Mouse (Mus musculus): Measurements from ENCODE around the gene Glycam1. TPM values are rescaled to one million over a fixed set of nuclear protein-coding genes. Genes with fewer than 3 reads are reported as not detected.
"Not testable (repeated sequence)": the region's sequence is repeated elsewhere in the genome, so short reads cannot be mapped to it uniquely, and the experiment has no call there.

The Glycam1 gene
- not detected in 2 replicates for polyA plus RNA-seq (2012; rRNA removed)

GRCm38 (mm10) chr15:103564981-103565380 is at the start of gene Glycam1:
Gene Glycam1 (minus strand): TSS chr15:103565081.
- H3K27me3 ChIP-seq (ENCODE audit: control insufficient read depth, insufficient read depth, low read length): no peaks in the 10 kb centered on the region
- TF ChIP-seq CTCF (IDR thresholded peaks at IDR 0.05; ENCODE audit: control insufficient read depth, insufficient read depth, insufficient replicate concordance, low read depth, low read length): no peak
- no peak for TF ChIP-seq POLR2A (IDR thresholded peaks at IDR 0.05; ENCODE audit: control insufficient read depth, low read depth, low read length)
- H3K4me3 ChIP-seq (ENCODE audit: control insufficient read depth, low read depth, low read length): no peak within 1 kb of the TSS
- no peaks in the 10 kb centered on the region for H3K36me3 ChIP-seq (ENCODE audit: control insufficient read depth, insufficient read depth, low read length)
- H3K4me1 ChIP-seq (ENCODE audit: control insufficient read depth, insufficient read depth, low read length): no peaks in the 10 kb centered on the region
- no peak within 1 kb of the TSS for H3K27ac ChIP-seq (ENCODE audit: control insufficient read depth, insufficient read depth, low read depth, low read length)

DNA sequence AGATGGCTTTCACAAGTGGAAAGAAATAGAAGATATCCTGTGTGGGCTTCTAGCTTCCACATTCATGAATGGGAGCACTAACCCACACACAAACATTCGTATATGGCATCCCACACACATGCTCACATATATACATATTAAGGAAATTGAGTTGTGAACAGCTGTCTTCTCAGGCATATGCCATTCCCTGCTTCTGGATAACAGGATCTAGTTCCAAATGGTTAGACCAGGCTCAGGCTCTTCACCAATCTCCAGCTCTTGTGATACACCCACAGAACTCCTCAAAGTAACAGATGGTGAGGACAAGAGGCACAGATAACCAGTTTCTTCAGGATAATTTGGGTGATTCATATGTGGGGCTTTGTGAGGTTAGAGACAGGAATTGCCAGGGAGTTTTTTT is 39.6 kb upstream of the Glycam1 start:
- Histone ChIP-seq H3K36me3 (ENCODE audit: control insufficient read depth, insufficient read depth, low read length) (no peaks in the 10 kb centered on the region), H3K4me3 (ENCODE audit: control insufficient read depth, low read depth, low read length) (no peak overlapping the region), H3K4me1 (ENCODE audit: control insufficient read depth, insufficient read depth, low read length) (no peaks in the 10 kb centered on the region), H3K27me3 (ENCODE audit: control insufficient read depth, insufficient read depth, low read length) (no peaks in the 10 kb centered on the region), H3K27ac (ENCODE audit: control insufficient read depth, insufficient read depth, low read depth, low read length) (no peak overlapping the region)
- TF ChIP-seq CTCF (IDR thresholded peaks at IDR 0.05; ENCODE audit: control insufficient read depth, insufficient read depth, insufficient replicate concordance, low read depth, low read length) (no peak), POLR2A (IDR thresholded peaks at IDR 0.05; ENCODE audit: control insufficient read depth, low read depth, low read length) (no peak)

GRCm38 (mm10) chr15:103590779-103591178 is 25.9 kb upstream of the Glycam1 start:
- H3K27ac ChIP-seq (ENCODE audit: control insufficient read depth, insufficient read depth, low read depth, low read length): no peak overlapping the region
- no peaks in the 10 kb centered on the region for H3K4me1 ChIP-seq (ENCODE audit: control insufficient read depth, insufficient read depth, low read length)
- no peak overlapping the region for H3K4me3 ChIP-seq (ENCODE audit: control insufficient read depth, low read depth, low read length)
- H3K36me3 ChIP-seq (ENCODE audit: control insufficient read depth, insufficient read depth, low read length): no peaks in the 10 kb centered on the region
- no peak for TF ChIP-seq CTCF (IDR thresholded peaks at IDR 0.05; ENCODE audit: control insufficient read depth, insufficient read depth, insufficient replicate concordance, low read depth, low read length)
- no peak for TF ChIP-seq POLR2A (IDR thresholded peaks at IDR 0.05; ENCODE audit: control insufficient read depth, low read depth, low read length)
- H3K27me3 ChIP-seq (ENCODE audit: control insufficient read depth, insufficient read depth, low read length): no peaks in the 10 kb centered on the region

GRCm38 (mm10) chr15:103587752-103588151 is 22.9 kb upstream of the Glycam1 start:
- not testable (repeated sequence) for H3K27me3 ChIP-seq (ENCODE audit: control insufficient read depth, insufficient read depth, low read length); H3K27ac ChIP-seq (ENCODE audit: control insufficient read depth, insufficient read depth, low read depth, low read length); H3K36me3 ChIP-seq (ENCODE audit: control insufficient read depth, insufficient read depth, low read length); H3K4me3 ChIP-seq (ENCODE audit: control insufficient read depth, low read depth, low read length); H3K4me1 ChIP-seq (ENCODE audit: control insufficient read depth, insufficient read depth, low read length)

DNA sequence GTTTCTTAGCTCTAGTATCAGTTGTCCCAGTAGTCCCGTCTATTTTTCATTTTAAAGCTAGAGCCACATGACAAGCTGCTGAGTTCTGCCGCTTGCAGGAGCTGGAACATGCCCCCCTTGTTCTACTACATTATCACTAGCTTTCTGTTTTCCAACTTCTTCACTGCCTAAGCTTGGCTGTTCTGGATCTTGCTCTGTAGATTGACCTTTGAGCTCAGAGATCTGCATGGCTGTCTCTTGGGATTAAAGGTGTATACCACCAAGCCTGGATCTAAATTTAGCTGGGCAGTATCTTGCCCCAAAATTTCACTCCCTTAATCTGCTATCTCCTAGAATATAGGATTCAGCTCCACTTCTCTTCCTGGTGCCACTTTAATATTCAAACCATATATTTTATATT is 21.0 kb upstream of the Glycam1 start:
- TF ChIP-seq CTCF (IDR thresholded peaks at IDR 0.05; ENCODE audit: control insufficient read depth, insufficient read depth, insufficient replicate concordance, low read depth, low read length) (no peak), POLR2A (IDR thresholded peaks at IDR 0.05; ENCODE audit: control insufficient read depth, low read depth, low read length) (no peak)
- H3K27me3 ChIP-seq (ENCODE audit: control insufficient read depth, insufficient read depth, low read length): no peaks in the 10 kb centered on the region
- no peaks in the 10 kb centered on the region for H3K36me3 ChIP-seq (ENCODE audit: control insufficient read depth, insufficient read depth, low read length)
- H3K27ac ChIP-seq (ENCODE audit: control insufficient read depth, insufficient read depth, low read depth, low read length): no peak overlapping the region
- H3K4me3 ChIP-seq (ENCODE audit: control insufficient read depth, low read depth, low read length): no peak overlapping the region
- H3K4me1 ChIP-seq (ENCODE audit: control insufficient read depth, insufficient read depth, low read length): no peaks in the 10 kb centered on the region

DNA sequence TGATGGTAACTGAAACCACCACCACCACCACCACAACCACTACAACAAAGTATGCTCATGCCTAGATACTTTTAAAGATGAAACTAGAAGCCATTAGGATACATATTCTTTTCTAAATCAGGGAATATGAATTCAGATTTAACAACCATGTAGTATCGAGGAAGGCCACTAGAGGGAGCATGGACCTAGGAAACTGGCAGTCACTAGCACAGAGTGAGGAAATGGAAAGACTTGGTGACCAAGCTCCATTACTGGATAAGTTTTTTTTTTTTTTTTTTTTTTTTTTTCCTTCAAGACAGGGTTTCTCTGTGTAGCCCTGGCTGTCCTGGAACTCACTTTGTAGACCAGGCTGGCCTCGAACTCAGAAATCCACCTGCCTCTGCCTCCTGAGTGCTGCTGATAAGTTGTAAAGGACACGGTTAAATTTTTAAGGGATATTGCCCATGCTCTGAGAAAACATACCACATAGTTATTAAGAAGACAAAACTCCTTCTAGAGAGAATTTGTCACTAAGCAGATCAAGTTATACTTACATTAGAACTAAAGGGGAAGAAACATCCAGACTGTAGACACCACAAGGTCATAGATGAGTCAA is 12.7 kb downstream of the Glycam1 start:
- H3K27ac ChIP-seq (ENCODE audit: control insufficient read depth, insufficient read depth, low read depth, low read length): no peak overlapping the region
- TF ChIP-seq CTCF (IDR thresholded peaks at IDR 0.05; ENCODE audit: control insufficient read depth, insufficient read depth, insufficient replicate concordance, low read depth, low read length) (0 out of 2 replicates have a peak, but pooled peaks have one; percentile 8), POLR2A (IDR thresholded peaks at IDR 0.05; ENCODE audit: control insufficient read depth, low read depth, low read length) (no peak)
- no peaks in the 10 kb centered on the region for H3K36me3 ChIP-seq (ENCODE audit: control insufficient read depth, insufficient read depth, low read length)
- H3K4me3 ChIP-seq (ENCODE audit: control insufficient read depth, low read depth, low read length): no peak overlapping the region
- H3K4me1 ChIP-seq (ENCODE audit: control insufficient read depth, insufficient read depth, low read length): no peaks in the 10 kb centered on the region
- H3K27me3 ChIP-seq (ENCODE audit: control insufficient read depth, insufficient read depth, low read length): no peaks in the 10 kb centered on the region

- H3K4me1 ChIP-seq (ENCODE audit: control insufficient read depth, insufficient read depth, low read length): no peaks in the 10 kb centered on the region
- no peak overlapping the region for H3K4me3 ChIP-seq (ENCODE audit: control insufficient read depth, low read depth, low read length)
- H3K27ac ChIP-seq (ENCODE audit: control insufficient read depth, insufficient read depth, low read depth, low read length): no peak overlapping the region
- H3K27me3 ChIP-seq (ENCODE audit: control insufficient read depth, insufficient read depth, low read length): no peaks in the 10 kb centered on the region
- H3K36me3 ChIP-seq (ENCODE audit: control insufficient read depth, insufficient read depth, low read length): no peaks in the 10 kb centered on the region
- no peak for TF ChIP-seq POLR2A (IDR thresholded peaks at IDR 0.05; ENCODE audit: control insufficient read depth, low read depth, low read length)
- no peak for TF ChIP-seq CTCF (IDR thresholded peaks at IDR 0.05; ENCODE audit: control insufficient read depth, insufficient read depth, insufficient replicate concordance, low read depth, low read length)
These were observed 13.8 kb downstream of the Glycam1 start for GRCm38 (mm10) chr15:103551053-103551452.

- no peak overlapping the region for H3K4me3 ChIP-seq (ENCODE audit: control insufficient read depth, low read depth, low read length)
These were observed 15.4 kb downstream of the Glycam1 start for GRCm38 (mm10) chr15:103549475-103549874.

More at GRCm38 (mm10) chr15:103549475-103549874, 15.4 kb downstream of the Glycam1 start:
- TF ChIP-seq POLR2A (IDR thresholded peaks at IDR 0.05; ENCODE audit: control insufficient read depth, low read depth, low read length): no peak
- TF ChIP-seq CTCF (IDR thresholded peaks at IDR 0.05; ENCODE audit: control insufficient read depth, insufficient read depth, insufficient replicate concordance, low read depth, low read length): no peak
- Histone ChIP-seq H3K36me3 (ENCODE audit: control insufficient read depth, insufficient read depth, low read length) (no peaks in the 10 kb centered on the region), H3K27me3 (ENCODE audit: control insufficient read depth, insufficient read depth, low read length) (no peaks in the 10 kb centered on the region), H3K27ac (ENCODE audit: control insufficient read depth, insufficient read depth, low read depth, low read length) (no peak overlapping the region), H3K4me1 (ENCODE audit: control insufficient read depth, insufficient read depth, low read length) (no peaks in the 10 kb centered on the region)
